Mouse (Mus musculus) embryonic facial prominence, embryonic 13.5 days (tissue): ENCODE results near the gene Mt4. TPM values are rescaled to one million over a fixed set of nuclear protein-coding genes. Genes with fewer than 3 reads are reported as not detected.
"Not testable (repeated sequence)": the region's sequence is repeated elsewhere in the genome, so short reads cannot be mapped to it uniquely, and the experiment has no call there.

Source experiments
- ATAC-seq: fragments of 200-750 bp; cut with Nextera tagmentation; 2 replicates; pipeline ENCODE4 v1.8.0; 2017; ENCODE audit warnings: low read depth; ENCODE audit not compliant: insufficient number of reproducible peaks, insufficient read depth, low FRiP score, low TSS enrichment
- H3K27ac ChIP-seq: fragments of 300-500 bp; sonication (generic); 2 replicates; pipeline ENCODE4 v1.5.1; 2015; ENCODE audit warnings: moderate library complexity, mild to moderate bottlenecking, inconsistent platforms
- H3K27me3 ChIP-seq: fragments of 300-500 bp; sonication (generic); 2 replicates; pipeline ENCODE4 v1.6.1; 2015; ENCODE audit warnings: mild to moderate bottlenecking, inconsistent platforms
- H3K36me3 ChIP-seq: fragments of 300-500 bp; sonication (generic); 2 replicates; pipeline ENCODE4 v1.6.1; 2015; ENCODE audit warnings: mild to moderate bottlenecking, inconsistent platforms
- H3K4me1 ChIP-seq: fragments of 300-500 bp; sonication (generic); 2 replicates; pipeline ENCODE4 v1.6.1; 2015; ENCODE audit warnings: inconsistent platforms
- H3K4me2 ChIP-seq: fragments of 300-500 bp; sonication (generic); 2 replicates; pipeline ENCODE4 v1.6.1; 2015; ENCODE audit warnings: moderate library complexity, mild to moderate bottlenecking, inconsistent platforms
- H3K4me3 ChIP-seq: fragments of 300-500 bp; sonication (generic); 2 replicates; pipeline ENCODE4 v1.5.1; 2015; ENCODE audit warnings: mild to moderate bottlenecking, inconsistent platforms
- H3K9ac ChIP-seq: fragments of 300-500 bp; sonication (generic); 2 replicates; pipeline ENCODE4 v1.6.1; 2015; ENCODE audit warnings: mild to moderate bottlenecking, inconsistent platforms
- H3K9me3 ChIP-seq: fragments of 300-500 bp; sonication (generic); 2 replicates; pipeline ENCODE4 v1.6.1; 2016; ENCODE audit warnings: inconsistent platforms
- WGBS: fragments of 180-500 bp; shearing (Covaris S2); methylation state at CpG from one replicate; pipeline ENCODE4 v1.1.7; 2015; ENCODE audit warnings: mixed read lengths; 5-methylcytosine and 5-hydroxymethylcytosine counted together
- polyA plus RNA-seq: library from polyadenylated mRNA; unstranded; fragments of >200 nt; fragmentation: Nextera tagmentation; extraction: Ambion mirVana; gene quantifications from 2 replicates; pipeline ENCODE4 v1.2.1, GENCODE M21; 2015

Mt4 gene
- polyA plus RNA-seq, 1 experiment from 2014 or later = not detected

- Histone ChIP-seq H3K27me3 (no peaks in the 10 kb centered on the region), H3K4me2 (no peak overlapping the region), H3K9me3 (no peaks in the 10 kb centered on the region), H3K4me1 (no peaks in the 10 kb centered on the region), H3K36me3 (no peaks in the 10 kb centered on the region), H3K9ac (no peak overlapping the region), H3K4me3 (no peak overlapping the region), H3K27ac (no peak overlapping the region)
- 71% methylated on average over 6 of the region's 6 CpGs for WGBS
- no peak for ATAC-seq
These were observed 26.3 kb upstream of the Mt4 start for GRCm38 (mm10) chr8:94110526-94111177.

GRCm38 (mm10) chr8:94113435-94113834 is 23.6 kb upstream of the Mt4 start:
- Histone ChIP-seq H3K9ac (no peak overlapping the region), H3K4me2 (no peak overlapping the region), H3K27me3 (no peaks in the 10 kb centered on the region), H3K27ac (no peak overlapping the region), H3K4me1 (no peaks in the 10 kb centered on the region; the same call in 1 of the 2 replicates), H3K36me3 (no peaks in the 10 kb centered on the region), H3K4me3 (no peak overlapping the region), H3K9me3 (no peaks in the 10 kb centered on the region)
- WGBS = 45% methylated on average over 1 of the region's 1 CpGs
- no peak for ATAC-seq

GRCm38 (mm10) chr8:94113972-94114371 is 23.0 kb upstream of the Mt4 start:
- H3K36me3 ChIP-seq = no peaks in the 10 kb centered on the region
- 89% methylated on average over 2 of the region's 2 CpGs for WGBS
- H3K27me3 ChIP-seq = no peaks in the 10 kb centered on the region

GRCm38 (mm10) chr8:94118776-94119430 is 18.1 kb upstream of the Mt4 start:
- Histone ChIP-seq H3K36me3 (no peaks in the 10 kb centered on the region), H3K4me3 (no peak overlapping the region), H3K4me2 (peak overlapping the region; percentile 31), H3K9ac (peak overlapping the region; percentile 46; the same call in 1 of the 2 replicates), H3K9me3 (no peaks in the 10 kb centered on the region), H3K27me3 (no peaks in the 10 kb centered on the region), H3K4me1 (peaks cover 32% of the 10 kb centered on the region), H3K27ac (peak overlapping the region; percentile 83)
- WGBS = 3% methylated on average over 6 of the region's 6 CpGs
- no peak for ATAC-seq

More at GRCm38 (mm10) chr8:94113972-94114371, 23.0 kb upstream of the Mt4 start:
- Histone ChIP-seq H3K9me3 (no peaks in the 10 kb centered on the region), H3K9ac (no peak overlapping the region), H3K4me3 (no peak overlapping the region), H3K4me2 (no peak overlapping the region), H3K4me1 (peaks cover 5% of the 10 kb centered on the region), H3K27ac (no peak overlapping the region)
- ATAC-seq = no peak

- H3K4me1 ChIP-seq = peaks cover 37% of the 10 kb centered on the region
- H3K27me3 ChIP-seq = no peaks in the 10 kb centered on the region
- H3K27ac ChIP-seq = no peak overlapping the region
- H3K36me3 ChIP-seq = no peaks in the 10 kb centered on the region
- no peak overlapping the region for H3K9ac ChIP-seq
- no peaks in the 10 kb centered on the region for H3K9me3 ChIP-seq
- H3K4me2 ChIP-seq = no peak overlapping the region
- 78% methylated on average over 9 of the region's 9 CpGs for WGBS
- no peak overlapping the region for H3K4me3 ChIP-seq
- no peak for ATAC-seq
These were observed 15.4 kb upstream of the Mt4 start for GRCm38 (mm10) chr8:94121625-94122024.

- no peak overlapping the region for H3K27ac ChIP-seq
- H3K9ac ChIP-seq = no peak overlapping the region
- no peak overlapping the region for H3K4me2 ChIP-seq
- WGBS = 39% methylated on average over 8 of the region's 8 CpGs
- H3K27me3 ChIP-seq = no peaks in the 10 kb centered on the region
- no peaks in the 10 kb centered on the region for H3K9me3 ChIP-seq
- no peak for ATAC-seq
- H3K4me1 ChIP-seq = peaks cover 37% of the 10 kb centered on the region
- H3K36me3 ChIP-seq = no peaks in the 10 kb centered on the region
- H3K4me3 ChIP-seq = no peak overlapping the region
These were observed 14.1 kb upstream of the Mt4 start for GRCm38 (mm10) chr8:94122711-94123468.

GRCm38 (mm10) chr8:94127711-94128110 is 9.3 kb upstream of the Mt4 start:
- Histone ChIP-seq H3K27me3 (no peaks in the 10 kb centered on the region), H3K4me2 (no peak overlapping the region), H3K4me3 (no peak overlapping the region), H3K4me1 (peaks cover 15% of the 10 kb centered on the region; the same call in 1 of the 2 replicates), H3K9me3 (no peaks in the 10 kb centered on the region), H3K36me3 (no peaks in the 10 kb centered on the region), H3K9ac (no peak overlapping the region), H3K27ac (no peak overlapping the region)
- 61% methylated on average over 6 of the region's 6 CpGs for WGBS
- no peak for ATAC-seq

- Histone ChIP-seq H3K4me3 (no peak overlapping the region), H3K9ac (no peak overlapping the region), H3K4me2 (no peak overlapping the region), H3K36me3 (no peaks in the 10 kb centered on the region), H3K27ac (no peak overlapping the region), H3K9me3 (no peaks in the 10 kb centered on the region), H3K27me3 (no peaks in the 10 kb centered on the region), H3K4me1 (0 out of 2 replicates have a peak, but pooled peaks cover under 1% of the 10 kb centered on the region)
- 87% methylated on average over 6 of the region's 6 CpGs for WGBS
- ATAC-seq = no peak
These were observed 7.7 kb upstream of the Mt4 start for GRCm38 (mm10) chr8:94129133-94129789.

- Histone ChIP-seq H3K9me3 (no peaks in the 10 kb centered on the region), H3K4me3 (no peak overlapping the region), H3K9ac (no peak overlapping the region), H3K27me3 (no peaks in the 10 kb centered on the region), H3K36me3 (no peaks in the 10 kb centered on the region), H3K27ac (no peak overlapping the region), H3K4me1 (no peaks in the 10 kb centered on the region), H3K4me2 (no peak overlapping the region)
- 83% methylated on average over 4 of the region's 4 CpGs for WGBS
- no peak for ATAC-seq
These were observed 6.9 kb upstream of the Mt4 start for GRCm38 (mm10) chr8:94130126-94130525.

- no peak overlapping the region for H3K27ac ChIP-seq
- 75% methylated on average over 5 of the region's 5 CpGs for WGBS
- no peak overlapping the region for H3K4me2 ChIP-seq
- H3K4me3 ChIP-seq = no peak overlapping the region
- H3K36me3 ChIP-seq = no peaks in the 10 kb centered on the region
- H3K27me3 ChIP-seq = no peaks in the 10 kb centered on the region
- no peak for ATAC-seq
- no peak overlapping the region for H3K9ac ChIP-seq
- peaks cover 5% of the 10 kb centered on the region; the same call in 1 of the 2 replicates for H3K4me1 ChIP-seq
- H3K9me3 ChIP-seq = no peaks in the 10 kb centered on the region
These were observed 4.9 kb upstream of the Mt4 start for GRCm38 (mm10) chr8:94132096-94132495.

- not testable (repeated sequence) for H3K4me2 ChIP-seq, H3K9me3 ChIP-seq, H3K36me3 ChIP-seq, H3K4me3 ChIP-seq, H3K27me3 ChIP-seq, H3K9ac ChIP-seq, H3K4me1 ChIP-seq, H3K27ac ChIP-seq, ATAC-seq
- WGBS = 57% methylated on average over 3 of the region's 3 CpGs
These were observed 2.4 kb upstream of the Mt4 start for GRCm38 (mm10) chr8:94134601-94135000.
